Comparison of ENCODE assay signal across 17 mouse cellular contexts in genomic region chr12:21146826-21147225, GRCm38 (mm10).
DNase-seq lines count a peak whose midpoint lies in the region; ATAC-seq and TF ChIP-seq lines count a peak whose summit lies in the region.
"Had no signal": no experiment of that assay in that cellular context is flagged by ENCODE, and none has a peak within 500 bp of the region (broad histone marks: within the 10 kb centered on the region; RNA-seq: fewer than 3 reads in every experiment).

No protein-coding gene starts in this region.

- no peak overlapping the region for H3K4me3 ChIP-seq in heart, postnatal 0 days (ENCODE audit: low read depth, low read length)
- no peak overlapping the region for H3K4me3 ChIP-seq in midbrain, embryonic 14.5 days (replicated peaks; ENCODE audit: low read depth, low read length)
- H3K4me3 ChIP-seq: forebrain, embryonic 10.5 days; limb, embryonic 10.5 days; megakaryocyte, embryonic 14.5 days; neural tube, embryonic 12.5 days had no signal

- no peak overlapping the region; the same call in 1 of the 2 replicates for H3K4me2 ChIP-seq in heart, postnatal 0 days (ENCODE audit: low read depth, low read length)
- no peak overlapping the region for H3K4me2 ChIP-seq in midbrain, embryonic 14.5 days (ENCODE audit: low read length)
- H3K4me2 ChIP-seq: neural tube, embryonic 12.5 days had no signal

- TF ChIP-seq CTCF in heart, postnatal 0 days (IDR thresholded peaks at IDR 0.05; ENCODE audit: low read depth) = no peak

- no peak overlapping the region for H3K9ac ChIP-seq in heart, postnatal 0 days (replicated peaks; ENCODE audit: low read depth, low read length)
- H3K9ac ChIP-seq in midbrain, embryonic 14.5 days (replicated peaks; ENCODE audit: low read length) = no peak overlapping the region
- H3K9ac ChIP-seq: liver, embryonic 14.5 days; neural tube, embryonic 12.5 days had no signal

- peak; percentile 36 for DNase-seq in gastrocnemius, postnatal 25 days
- no peak for DNase-seq in gastrocnemius, postnatal 4 days (ENCODE audit: low spot score in 2 of 2)
- peak; percentile 30 for DNase-seq in MN1 (ENCODE audit: low spot score)
- peak; percentile 61 for DNase-seq in adrenal gland, postnatal 14 days
- DNase-seq in heart, postnatal 0 days (ENCODE audit: low spot score) = peak; percentile 73
- no peak for DNase-seq in thymus, adult 18-20 months
- DNase-seq in midbrain, embryonic 14.5 days = no peak
- DNase-seq: cerebellum, adult 9-11 months; kidney, adult 9 months had no signal

- no peaks in the 10 kb centered on the region for H3K36me3 ChIP-seq in heart, postnatal 0 days (replicated peaks; ENCODE audit: control insufficient read depth, insufficient read depth, low read length)
- no peaks in the 10 kb centered on the region for H3K36me3 ChIP-seq in midbrain, embryonic 14.5 days (ENCODE audit: control insufficient read depth, insufficient read depth, low read length)
- H3K36me3 ChIP-seq: neural tube, embryonic 12.5 days had no signal

- TF ChIP-seq EP300 in heart, postnatal 0 days (IDR thresholded peaks at IDR 0.05; ENCODE audit: low read depth) = no peak

- peaks cover 24% of the 10 kb centered on the region for H3K4me1 ChIP-seq in heart, postnatal 0 days (ENCODE audit: control insufficient read depth, insufficient read depth)
- H3K4me1 ChIP-seq in midbrain, embryonic 14.5 days (ENCODE audit: control insufficient read depth, insufficient read depth, low read length) = no peaks in the 10 kb centered on the region

- peak; percentile 74 for ATAC-seq in heart, postnatal 0 days (ENCODE audit: insufficient read depth, low read depth)
- no peak for ATAC-seq in midbrain, embryonic 14.5 days (ENCODE audit: low FRiP score, low TSS enrichment)
- ATAC-seq: hindbrain, embryonic 16.5 days; lung, postnatal 0 days had no signal

- H3K9me3 ChIP-seq in heart, postnatal 0 days (replicated peaks; ENCODE audit: control insufficient read depth, low read length) = no peaks in the 10 kb centered on the region
- H3K9me3 ChIP-seq in midbrain, embryonic 14.5 days (ENCODE audit: control insufficient read depth, low read length) = no peaks in the 10 kb centered on the region
- H3K9me3 ChIP-seq: limb, embryonic 10.5 days; megakaryocyte, embryonic 14.5 days; neural tube, embryonic 12.5 days had no signal

- 22% methylated on average over 4 of the region's 4 CpGs for WGBS in heart, postnatal 0 days
- 94% methylated on average over 4 of the region's 4 CpGs for WGBS in midbrain, embryonic 14.5 days

- no peaks in the 10 kb centered on the region for H3K27me3 ChIP-seq in heart, postnatal 0 days (ENCODE audit: control insufficient read depth, insufficient read depth, low read length)
- H3K27me3 ChIP-seq in midbrain, embryonic 14.5 days (ENCODE audit: control insufficient read depth, insufficient read depth, low read length) = no peaks in the 10 kb centered on the region
- H3K27me3 ChIP-seq: CH12.LX; megakaryocyte, embryonic 14.5 days; neural tube, embryonic 12.5 days had no signal

- peak overlapping the region; percentile 57; the same call in 1 of the 2 replicates for H3K27ac ChIP-seq in heart, postnatal 0 days (ENCODE audit: low read depth)
- H3K27ac ChIP-seq in midbrain, embryonic 14.5 days (replicated peaks; ENCODE audit: low read depth, low read length) = no peak overlapping the region
- H3K27ac ChIP-seq: forebrain, embryonic 10.5 days; limb, embryonic 10.5 days; liver, embryonic 14.5 days; neural tube, embryonic 12.5 days had no signal

Comparison
In these comparisons a context has a peak if more than half of its experiments do, and no peak if none do; other contexts are left out.
1. DNase-seq: peak in gastrocnemius, postnatal 25 days (single experiment), MN1 (single experiment), adrenal gland, postnatal 14 days (single experiment) and heart, postnatal 0 days (single experiment); none in gastrocnemius, postnatal 4 days (0 of 2), thymus, adult 18-20 months (0 of 2) and midbrain, embryonic 14.5 days (single experiment).